Mouse (Mus musculus): ENCODE results near the gene Abca2.
A peak's percentile ranks its signal among the peaks of the same experiment; 100 is the strongest.

Abca2 gene

DNA sequence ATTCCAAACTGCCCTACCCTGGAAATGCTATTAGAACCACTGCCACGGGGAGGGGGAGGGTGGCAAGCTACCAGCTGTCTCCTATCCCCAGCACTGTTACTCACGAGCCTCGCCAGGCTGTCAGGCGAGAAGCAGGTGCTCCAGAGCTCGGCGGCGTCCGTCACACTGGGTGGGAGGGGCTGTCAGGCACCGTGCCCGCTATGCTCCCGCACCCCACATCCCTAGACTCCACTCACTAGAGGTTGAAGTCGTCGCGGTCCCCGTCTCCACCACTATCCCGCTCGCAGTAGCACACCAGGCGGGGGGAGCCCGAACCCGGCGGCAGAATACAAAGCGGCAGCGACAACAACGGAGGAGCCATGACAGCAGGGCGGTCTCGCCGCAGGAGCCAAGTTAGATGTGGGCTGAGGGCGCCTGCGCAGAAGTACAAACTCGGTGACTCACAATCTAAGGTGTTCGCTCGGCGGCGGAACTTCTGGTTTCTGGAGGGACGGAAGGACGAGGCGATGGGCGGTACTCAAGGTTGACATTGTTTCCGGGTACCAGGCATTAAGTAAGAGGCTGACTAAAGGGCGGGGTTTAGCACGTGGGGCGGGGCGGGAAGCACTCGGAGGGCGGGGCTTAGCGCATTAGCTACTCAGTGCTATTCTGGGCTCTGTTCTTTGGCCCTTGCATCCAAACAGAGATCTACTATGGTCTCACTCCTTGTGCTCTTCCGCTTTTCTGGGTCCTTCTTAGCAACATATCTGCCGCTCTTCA lies 32.2 kb downstream of the Abca2 start, which contains the start of gene Paxx:
TSS of gene Paxx (minus strand) at position 544 of the 759 bp plus-strand sequence.
- DNase-seq (ENCODE audit: low read depth, low spot score), result peak; percentile 99

DNA sequence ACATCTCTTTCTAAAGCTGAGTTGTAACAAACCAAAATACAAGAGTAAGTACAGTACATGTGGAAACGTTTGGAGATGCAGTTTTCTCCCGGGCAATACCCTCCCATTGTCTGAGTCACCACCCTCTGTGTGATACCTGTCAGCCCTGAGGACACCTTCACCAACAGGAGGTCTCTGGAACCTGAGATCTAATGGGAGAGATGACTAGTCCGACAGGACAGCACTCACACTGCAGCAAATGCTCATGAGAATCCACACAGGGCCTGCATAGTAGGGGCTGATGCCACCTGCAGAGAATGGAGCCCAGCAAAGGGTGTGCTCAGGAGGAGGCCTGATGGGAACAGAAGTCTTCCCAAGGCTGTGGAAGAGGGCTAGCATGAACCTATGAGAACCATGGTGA lies 32.9 kb downstream of the Abca2 start:
- no peak for DNase-seq (ENCODE audit: low read depth, low spot score)

DNA sequence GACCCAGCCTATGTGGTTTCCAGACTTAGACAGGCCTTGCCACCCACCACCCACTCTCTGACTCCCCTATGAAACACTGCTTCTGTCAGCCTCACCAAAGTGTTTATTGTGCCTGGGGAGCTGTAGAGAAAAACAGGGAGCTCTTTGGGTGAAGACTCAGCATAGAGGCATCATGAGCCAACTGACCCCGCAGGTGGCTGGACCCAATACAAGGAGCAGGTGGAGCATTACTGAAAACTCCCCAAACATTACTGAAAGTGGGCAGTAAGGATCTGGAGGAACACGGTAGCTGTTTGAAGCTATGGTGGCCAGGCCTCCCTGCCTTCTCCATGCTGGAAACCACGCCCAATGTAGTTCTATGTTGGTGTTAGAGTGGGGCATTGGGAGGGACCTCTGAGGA lies 35.1 kb downstream of the Abca2 start:
- DNase-seq (ENCODE audit: low read depth, low spot score), result no peak

DNA sequence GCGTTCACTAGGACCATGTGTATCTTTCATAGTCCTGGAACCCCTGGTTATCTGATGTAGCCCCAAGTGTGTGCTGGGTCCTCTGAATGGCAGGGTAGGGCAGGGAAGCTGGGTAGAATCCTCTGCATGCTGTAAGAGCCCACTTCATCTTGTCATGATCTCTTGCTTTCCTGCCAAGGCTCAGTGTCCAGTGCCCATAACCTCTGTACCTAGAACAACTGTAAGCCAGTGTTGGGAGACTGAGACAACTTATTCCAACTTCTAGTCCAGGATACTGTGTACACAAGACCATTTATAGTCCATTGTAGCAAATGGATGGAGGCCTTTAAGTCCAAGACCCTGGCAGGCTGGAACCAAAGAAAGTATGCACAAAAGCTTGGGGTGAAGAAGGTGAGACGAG lies 36.8 kb downstream of the Abca2 start:
- no peak for DNase-seq (ENCODE audit: low read depth, low spot score)

DNA sequence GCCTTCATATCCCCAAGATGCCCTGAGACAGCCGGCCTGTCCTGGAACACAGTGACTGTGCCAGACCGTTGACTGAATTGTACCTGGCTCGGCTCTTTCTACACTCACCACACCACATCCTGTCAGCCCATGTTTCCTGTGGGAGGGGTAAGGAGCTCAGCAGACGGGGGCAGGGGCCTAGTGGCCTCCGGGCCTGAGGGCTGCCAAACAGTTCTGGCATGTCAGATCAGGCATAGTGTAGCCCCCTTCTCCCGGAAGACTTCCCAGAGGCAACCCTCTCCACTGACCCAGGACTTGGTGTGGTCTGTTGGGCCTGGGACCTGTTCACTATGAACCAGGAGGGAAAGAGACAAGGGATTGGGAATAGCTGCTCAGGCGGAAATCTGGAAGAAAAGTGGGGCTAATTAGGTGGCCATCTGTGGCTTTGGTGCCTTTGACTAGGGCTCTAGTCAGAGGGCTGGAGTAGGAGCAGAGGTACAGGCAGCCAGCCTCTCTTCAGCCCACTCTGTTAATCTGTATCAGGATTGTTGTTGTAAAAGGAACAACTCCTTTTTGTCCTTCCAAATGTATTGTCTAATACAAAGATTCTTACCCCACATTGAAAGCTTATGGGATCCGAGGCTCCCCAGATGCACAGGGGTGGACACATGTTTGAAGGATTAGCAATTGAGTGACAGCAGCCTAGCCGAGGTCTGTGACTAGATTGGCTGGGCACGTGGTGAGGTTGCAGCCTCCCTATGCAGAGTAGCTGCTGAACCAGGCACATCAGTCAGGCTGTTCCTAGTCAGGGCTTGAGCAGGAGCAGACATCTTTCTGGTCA lies 37.5 kb downstream of the Abca2 start:
- peak; percentile 46 for DNase-seq (ENCODE audit: low read depth, low spot score)

DNA sequence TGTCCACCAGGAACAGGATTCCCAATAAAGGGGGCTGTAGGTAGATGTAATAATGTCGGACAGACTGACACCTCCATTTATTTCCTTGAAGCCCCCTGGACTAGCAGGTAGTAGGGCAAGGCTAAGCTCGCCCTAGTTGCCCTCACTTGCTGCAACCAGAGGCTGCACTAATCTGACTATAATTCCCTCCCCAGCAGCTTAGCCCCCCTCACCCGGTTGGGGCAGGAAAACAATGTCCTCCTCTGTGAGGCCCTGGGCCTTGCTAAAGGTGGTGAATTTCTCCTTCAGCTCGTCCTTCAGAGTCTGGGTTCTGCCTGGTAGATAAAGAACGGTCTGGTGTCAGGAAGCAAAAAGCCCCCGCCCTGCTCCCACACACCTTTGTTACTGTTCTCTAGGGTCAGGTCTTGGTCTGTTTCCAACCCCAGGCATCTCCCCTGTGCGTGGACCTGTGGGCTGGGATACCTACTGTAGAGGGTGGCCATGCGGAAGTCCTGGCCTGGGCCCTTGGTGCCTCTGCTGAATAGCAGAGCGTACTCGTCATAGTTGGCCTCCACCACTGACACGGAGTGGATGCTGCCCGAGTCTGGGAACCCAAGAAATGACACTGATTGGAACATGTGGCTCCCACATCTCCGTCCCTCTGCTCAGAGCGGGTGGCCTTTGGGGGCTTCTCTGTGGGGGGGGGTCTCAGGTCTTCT lies 39.3 kb downstream of the Abca2 start:
- DNase-seq (ENCODE audit: low read depth, low spot score), result no peak

DNA sequence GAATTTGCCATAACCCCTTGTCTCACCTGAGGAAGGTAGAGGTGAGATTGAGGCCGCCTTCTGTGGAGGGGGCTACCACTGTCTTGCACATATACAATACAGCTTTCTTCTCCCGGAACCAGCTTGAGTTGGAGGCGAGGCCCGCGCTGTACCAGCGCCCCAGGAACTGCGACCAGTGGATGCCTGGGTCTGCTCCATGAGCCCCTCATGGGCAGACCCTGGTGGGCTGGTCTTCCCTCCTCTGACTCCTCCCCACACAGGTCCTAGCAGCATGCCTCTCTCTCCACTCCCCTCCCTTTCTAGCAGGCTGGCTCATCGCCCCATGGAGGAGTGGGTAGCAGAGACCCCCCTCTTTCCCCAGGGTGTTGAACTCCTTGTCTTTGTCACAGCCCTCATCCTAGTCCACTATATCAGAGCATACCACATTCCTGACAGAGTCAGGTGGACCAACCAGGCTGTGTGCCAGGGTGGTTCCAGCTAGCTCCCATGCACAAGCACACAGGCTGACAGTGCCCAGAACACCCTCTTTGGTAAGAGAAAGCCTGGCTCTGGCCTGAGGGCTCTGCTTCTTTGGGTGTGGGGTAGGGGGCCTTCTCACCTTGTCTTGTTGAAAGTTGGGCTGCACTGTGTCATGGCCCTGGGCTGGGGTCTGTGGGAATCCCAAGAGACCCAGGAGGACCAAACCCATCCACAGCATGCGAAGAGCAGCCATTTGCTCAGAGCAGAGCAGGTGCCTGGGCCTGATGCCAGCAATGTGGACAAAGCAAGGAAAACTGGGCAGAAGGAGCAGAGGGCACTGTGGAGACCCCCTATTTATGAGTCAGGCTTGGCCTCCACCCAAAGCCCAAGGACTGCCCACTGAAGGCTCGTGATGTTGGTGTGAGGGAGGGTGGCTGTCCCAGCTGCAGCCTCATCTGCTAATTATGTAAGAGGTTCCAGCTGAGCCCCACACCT lies 40.7 kb downstream of the Abca2 start:
- DNase-seq (ENCODE audit: low read depth, low spot score), result no peak

DNA sequence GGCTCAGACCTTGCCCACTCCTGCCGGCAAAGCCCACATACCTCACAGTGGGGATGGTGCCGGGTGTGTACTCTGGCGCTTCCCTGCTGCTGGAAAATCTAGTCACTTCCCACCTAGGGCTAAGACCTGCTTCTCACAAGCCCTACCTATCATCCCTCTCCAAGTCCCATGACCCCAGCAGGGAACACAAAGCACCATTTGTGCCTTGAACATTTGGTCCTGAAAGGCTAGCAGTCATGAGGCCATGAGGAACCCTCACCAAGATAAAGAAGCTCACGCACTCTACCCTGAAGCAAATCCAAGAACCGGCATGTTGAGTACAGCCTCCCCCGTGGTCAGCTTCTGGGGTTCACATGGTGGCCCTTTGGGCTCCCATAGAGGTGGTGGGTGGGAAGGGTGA lies 41.5 kb downstream of the Abca2 start, which contains the start of gene Ptgds:
TSS of gene Ptgds (minus strand) at position 78 of the 400 bp plus-strand sequence.
- no peak for DNase-seq (ENCODE audit: low read depth, low spot score)

DNA sequence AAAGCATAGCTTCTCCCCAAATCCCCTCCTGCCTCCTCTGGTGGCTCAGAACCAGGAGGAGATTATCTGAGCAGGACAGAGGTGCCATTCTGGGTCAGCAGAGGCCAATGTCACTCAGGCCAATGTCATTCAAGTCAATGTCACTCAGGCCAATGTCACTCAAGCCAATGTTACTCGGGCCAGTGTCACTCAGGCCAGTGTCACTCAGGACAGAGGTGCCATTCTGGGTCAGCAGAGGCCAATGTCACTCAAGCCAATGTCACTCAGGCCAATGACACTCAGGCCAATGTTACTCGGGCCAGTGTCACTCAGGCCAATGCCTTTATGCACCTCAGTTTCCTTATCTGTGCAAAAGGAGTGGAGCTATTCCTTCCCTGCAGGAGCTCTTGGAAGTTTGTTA lies 44.0 kb downstream of the Abca2 start:
- DNase-seq (ENCODE audit: low read depth, low spot score), result no peak

DNA sequence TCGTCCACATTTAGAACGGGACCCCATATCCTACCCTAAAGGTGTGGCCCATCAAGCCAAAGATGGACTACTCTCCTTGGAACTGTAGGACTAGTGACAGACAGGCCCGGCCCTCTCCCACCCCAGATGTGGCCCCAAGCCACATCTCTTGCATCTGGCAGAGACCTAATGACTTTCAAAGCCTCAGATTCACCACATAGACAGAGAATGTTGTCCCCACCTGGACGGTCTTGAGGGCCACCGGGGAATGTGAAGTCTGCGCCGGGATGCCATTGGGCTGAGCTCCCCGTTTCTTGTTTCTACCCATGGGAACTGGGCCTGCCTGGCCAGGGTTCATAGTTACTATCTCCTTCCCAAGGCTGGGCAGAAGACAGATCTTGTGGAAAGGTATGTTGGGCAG lies 49.0 kb downstream of the Abca2 start:
- DNase-seq (ENCODE audit: low read depth, low spot score), result no peak

DNA sequence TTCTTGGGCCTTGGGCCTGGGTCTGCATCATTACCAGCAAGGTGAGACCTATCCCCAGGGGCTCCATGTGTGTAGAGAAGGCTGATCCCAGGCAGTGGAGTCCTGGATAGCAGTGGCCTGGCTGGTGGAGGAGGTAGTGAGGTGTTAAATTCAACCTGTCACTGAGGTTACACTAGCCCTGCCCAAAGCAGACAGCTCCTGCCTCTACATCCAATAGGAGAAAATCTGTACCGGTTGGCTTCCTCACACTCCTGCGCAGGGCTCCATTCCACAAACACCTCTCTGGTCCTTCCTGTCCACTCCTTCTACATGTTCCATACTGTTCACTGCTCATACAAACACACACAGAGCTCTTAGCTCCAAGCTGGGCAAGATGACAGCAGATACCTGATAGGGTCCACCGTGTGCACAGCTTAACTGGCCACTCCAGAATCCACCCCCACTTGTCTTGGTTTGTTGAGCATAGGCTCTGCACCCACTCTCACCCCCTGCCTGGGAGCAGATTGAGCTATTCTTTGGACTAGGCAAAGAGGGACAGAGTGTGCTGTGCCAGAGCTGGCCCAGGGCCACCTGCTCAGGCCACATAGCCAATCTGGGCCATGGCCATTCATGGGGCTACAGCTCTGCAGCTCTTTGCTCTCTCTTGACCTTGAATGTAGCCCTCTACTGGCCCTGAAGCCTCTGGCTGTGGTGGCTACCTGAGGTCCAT lies 49.6 kb downstream of the Abca2 start:
- no peak for DNase-seq (ENCODE audit: low read depth, low spot score)

DNA sequence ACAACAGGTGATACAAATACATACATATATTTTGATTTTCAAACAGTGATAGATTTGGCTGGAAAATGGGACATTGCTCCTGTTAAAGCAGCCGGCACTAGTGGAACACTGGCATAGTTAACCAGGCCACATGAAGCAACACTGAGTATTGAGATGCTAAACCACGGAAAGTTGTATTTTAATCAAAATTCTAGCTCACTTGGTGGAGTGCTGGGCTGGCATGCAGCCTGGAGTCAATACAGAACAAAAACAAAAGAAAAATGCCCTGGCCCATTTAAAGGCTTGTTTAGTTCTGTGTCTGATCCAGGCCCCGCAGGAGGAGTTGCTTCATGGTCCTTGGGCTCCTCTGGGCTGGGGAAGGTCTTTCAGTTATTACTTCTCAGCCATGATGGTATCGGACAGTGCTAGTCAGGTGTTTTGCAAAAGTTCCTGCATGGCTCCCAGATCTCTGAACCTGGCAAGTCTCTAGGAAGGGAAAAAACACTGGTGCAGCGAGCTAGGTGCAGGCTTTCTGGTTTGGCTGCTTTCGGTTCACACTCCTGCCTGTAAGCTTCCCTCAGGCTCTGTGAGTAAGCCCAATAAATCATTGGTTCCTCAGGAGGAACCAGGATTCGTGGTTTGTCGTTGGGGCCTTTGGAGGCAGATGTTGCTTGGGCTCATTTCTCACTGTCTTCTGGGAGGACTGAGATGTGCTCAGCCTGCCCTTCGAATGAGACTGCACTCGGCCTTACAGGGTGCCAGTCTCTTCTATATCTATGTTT lies 51.2 kb downstream of the Abca2 start:
- DNase-seq (ENCODE audit: low read depth, low spot score), result no peak

DNA sequence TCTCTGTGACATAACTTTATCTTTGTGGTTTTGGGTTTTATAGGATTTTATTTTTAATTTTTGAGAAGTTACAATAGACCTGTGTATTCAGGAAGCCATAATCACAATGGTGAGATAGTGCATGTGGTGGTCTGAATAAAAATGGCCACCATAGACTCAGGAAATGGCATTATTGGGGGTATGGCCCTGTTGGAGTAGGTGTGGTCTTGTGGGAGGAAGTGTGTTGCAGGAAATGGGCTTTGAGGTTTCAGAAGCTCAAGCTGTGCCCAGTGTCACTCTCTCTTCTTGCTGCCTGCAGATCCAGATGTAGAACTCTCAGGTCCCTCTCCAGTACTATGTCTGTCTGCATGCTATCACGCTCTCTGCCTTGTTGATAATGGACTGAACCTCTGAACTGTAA lies 52.0 kb downstream of the Abca2 start:
- DNase-seq (ENCODE audit: low read depth, low spot score), result peak; percentile 22

DNA sequence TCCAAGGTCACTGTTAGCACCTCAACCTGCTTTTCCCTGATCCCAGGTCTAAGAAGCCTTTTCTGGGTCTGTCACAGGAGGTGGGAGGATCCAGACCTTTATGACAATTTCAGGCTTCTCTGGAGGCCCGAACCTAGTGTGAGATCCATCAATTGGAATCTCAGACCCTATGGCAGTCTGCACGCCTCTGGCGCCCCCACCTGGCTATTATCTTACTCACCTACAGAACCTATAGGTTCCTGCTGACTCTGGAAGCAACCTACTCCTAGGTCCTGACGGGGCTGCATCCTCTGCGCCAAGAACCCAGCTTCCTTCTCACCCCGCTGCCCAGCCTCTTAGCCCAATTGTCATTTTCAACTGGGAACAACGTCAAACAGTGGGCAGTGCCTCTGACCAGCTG lies 54.5 kb downstream of the Abca2 start:
- DNase-seq (ENCODE audit: low read depth, low spot score), result peak; percentile 75

DNA sequence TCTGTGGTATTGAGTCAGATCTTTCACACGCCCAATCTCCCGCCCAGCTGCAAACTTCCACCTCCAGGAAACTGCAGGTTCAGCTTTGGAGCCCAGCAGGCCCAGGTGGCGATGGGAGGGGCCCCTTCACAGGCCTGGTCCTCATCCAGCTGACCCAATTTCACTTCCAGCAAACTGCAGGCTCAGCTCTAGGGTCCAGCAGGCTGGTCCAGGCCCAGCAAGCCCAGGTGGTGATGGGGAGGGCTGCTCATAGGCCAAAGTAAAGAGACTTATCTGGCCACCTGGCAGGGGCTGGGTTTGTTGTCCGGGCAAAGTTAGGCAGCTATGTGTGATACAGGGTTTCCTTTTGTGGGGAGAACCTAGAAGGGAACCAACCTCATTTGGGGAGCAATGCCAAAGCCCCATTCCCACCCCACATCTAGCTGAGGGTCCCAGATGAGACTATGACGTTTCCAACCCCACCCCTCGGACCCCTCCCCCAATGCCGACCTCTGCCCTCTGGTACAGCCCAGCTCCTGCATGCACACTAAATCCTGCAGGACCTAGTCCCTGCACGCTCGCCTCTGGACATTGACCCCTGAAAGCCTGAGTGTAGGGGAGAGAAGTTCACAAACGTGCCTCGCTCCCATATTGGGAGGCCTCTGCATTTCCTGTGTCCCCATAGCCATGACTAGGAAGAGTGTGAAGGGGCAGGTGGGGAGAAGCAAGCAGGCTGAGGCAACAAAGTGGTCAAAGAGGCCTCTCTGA lies 56.6 kb downstream of the Abca2 start:
- no peak for DNase-seq (ENCODE audit: low read depth, low spot score)

DNA sequence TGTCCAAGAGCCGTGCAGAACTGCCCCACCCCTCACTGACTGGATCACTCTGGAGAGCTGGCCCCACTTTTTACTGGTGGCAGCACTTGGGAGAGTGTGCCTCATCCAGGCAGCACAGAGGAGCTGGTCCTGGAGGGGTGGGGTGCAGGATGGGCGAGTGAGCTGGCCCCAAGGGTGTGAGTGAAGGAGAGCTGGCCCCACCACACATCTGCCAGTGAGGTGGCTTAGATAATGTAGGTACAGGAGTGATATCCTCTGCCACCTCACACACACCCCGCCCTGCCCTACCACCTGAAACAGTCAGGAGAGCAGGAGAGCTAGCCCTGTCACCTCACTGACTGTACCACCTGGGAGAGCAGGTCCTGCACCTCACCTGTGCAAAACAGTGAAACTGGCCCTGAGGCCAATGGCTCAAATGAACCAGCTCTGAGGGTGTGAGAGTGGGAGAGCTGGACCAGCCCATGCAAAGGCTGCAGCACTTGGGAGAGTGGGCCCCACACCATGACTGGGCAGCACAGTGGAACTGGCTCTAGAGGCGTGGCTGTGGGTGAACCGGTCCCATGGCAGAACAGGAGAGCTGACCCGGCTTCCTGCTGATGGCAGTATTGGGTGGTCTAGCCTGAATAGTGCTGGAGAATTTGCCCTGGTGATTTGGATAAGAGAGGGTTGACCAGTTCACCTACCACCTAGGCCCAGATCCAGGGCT lies 59.6 kb downstream of the Abca2 start:
- DNase-seq (ENCODE audit: low read depth, low spot score), result no peak

DNA sequence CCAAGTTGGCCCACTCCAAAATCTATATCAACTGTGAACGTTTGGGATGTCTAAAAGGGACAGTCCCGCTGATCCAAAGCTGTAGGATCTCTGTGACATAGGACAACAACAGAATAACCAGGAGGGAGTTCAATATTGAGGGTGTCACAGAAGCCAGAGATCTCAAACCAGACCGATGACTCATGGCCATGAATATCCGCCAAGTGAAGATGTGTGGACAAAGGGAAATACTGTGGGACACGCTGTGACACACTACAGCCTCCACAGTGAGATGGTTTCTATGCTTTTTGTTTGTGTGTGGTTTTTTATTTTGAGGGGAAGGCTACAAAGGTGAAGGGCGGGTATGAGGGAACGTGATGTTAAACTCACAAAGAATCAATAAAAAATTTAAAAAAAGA lies 60.2 kb downstream of the Abca2 start:
- no peak for DNase-seq (ENCODE audit: low read depth, low spot score)

DNA sequence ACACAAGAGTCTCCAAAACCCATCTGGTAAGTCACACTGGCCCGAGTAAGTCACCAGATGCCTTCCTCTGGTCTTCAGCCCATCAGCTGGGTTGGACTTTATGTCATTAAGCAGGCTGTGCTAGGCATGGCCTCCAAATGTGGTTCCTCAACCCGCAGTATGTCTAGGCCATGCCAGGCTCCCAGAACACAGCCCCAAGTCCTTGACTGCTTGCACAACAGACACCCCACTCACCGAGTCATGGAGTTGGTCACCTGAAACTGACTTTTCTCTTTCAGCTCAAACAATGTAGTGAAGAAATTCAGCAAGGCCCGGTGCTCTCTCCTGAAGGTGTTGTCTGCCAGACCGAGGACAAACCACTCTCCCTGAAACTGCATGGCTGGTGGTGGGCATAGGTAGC lies 64.5 kb downstream of the Abca2 start:
- DNase-seq (ENCODE audit: low read depth, low spot score), result no peak
